Mouse (Mus musculus): ENCODE measurements around the gene Rpl27. TPM values are rescaled to one million over a fixed set of nuclear protein-coding genes. Genes with fewer than 3 reads are reported as not detected.
"Not testable (repeated sequence)": the region's sequence is repeated elsewhere in the genome, so short reads cannot be mapped to it uniquely, and the experiment has no call there.

Gene Rpl27
- total RNA-seq (2021), result 100 to 1,000 TPM in 1 of 2 experiments, 10 to 100 TPM in 1; 90.3 to 116 TPM
- long read RNA-seq, experiment 1, transcript Rpl27-202 (4 exons, 732 nt), result minor isoform, 53 of 202 reads
- long read RNA-seq, experiment 1, transcript Rpl27-201 (5 exons, 614 nt), result major isoform, 139 of 202 reads
- long read RNA-seq, experiment 1, partial matches to known transcripts, result 4 of 202 reads
- long read RNA-seq, experiment 1, other reads (novel, unspliced or antisense), result 5 of 202 reads
- long read RNA-seq, experiment 2, transcript Rpl27-201 (5 exons, 614 nt), result major isoform, 113 of 169 reads
- long read RNA-seq, experiment 2, transcript Rpl27-202 (4 exons, 732 nt), result minor isoform, 27 of 169 reads
- long read RNA-seq, experiment 2, partial matches to known transcripts, result 14 of 169 reads
- long read RNA-seq, experiment 2, other reads (novel, unspliced or antisense), result 11 of 169 reads

DNA sequence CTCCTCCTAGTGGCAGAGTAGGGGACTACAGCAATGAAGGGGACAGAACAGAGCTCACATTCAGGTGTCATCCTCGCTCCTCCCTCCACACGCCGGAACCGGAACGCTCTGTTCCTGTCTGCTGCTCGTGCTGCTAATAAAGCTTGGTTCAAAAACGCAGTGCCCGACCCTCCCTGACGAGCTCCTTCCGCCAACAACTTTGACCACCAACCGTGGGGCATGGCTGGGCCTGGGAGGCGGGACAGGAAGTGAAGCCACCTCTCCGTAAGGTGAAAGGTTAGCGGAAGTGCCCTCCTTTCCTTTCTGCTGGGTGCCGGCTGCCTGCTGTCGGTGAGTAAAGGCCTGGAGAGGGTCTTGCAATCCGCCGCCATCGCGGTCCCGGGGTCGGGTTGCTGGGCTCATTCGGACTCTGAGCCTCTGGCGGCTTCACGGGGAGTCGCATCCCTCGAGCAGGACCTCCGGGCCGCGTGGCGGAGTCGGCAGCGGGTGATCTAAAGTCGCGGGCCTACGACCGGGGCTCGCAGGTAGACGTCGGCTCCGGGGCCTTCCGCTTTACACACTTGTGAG, at the start of gene Rpl27:
TSS of gene Rpl27 (plus strand) at position 172 of the 567 bp plus-strand sequence.
- peak; percentile 65 to 94 for DNase-seq (ENCODE audit: low spot score in 2 of 2)

GRCm38 (mm10) chr11:101395110-101395509, 47.0 kb upstream of the Rpl27 start:
- DNase-seq (ENCODE audit: low spot score in 2 of 2), result peak in 1 of 2 experiments; percentile 73

- no peak for DNase-seq (ENCODE audit: low spot score in 2 of 2)
These were observed 26.8 kb upstream of the Rpl27 start for GRCm38 (mm10) chr11:101415306-101415705.

DNA sequence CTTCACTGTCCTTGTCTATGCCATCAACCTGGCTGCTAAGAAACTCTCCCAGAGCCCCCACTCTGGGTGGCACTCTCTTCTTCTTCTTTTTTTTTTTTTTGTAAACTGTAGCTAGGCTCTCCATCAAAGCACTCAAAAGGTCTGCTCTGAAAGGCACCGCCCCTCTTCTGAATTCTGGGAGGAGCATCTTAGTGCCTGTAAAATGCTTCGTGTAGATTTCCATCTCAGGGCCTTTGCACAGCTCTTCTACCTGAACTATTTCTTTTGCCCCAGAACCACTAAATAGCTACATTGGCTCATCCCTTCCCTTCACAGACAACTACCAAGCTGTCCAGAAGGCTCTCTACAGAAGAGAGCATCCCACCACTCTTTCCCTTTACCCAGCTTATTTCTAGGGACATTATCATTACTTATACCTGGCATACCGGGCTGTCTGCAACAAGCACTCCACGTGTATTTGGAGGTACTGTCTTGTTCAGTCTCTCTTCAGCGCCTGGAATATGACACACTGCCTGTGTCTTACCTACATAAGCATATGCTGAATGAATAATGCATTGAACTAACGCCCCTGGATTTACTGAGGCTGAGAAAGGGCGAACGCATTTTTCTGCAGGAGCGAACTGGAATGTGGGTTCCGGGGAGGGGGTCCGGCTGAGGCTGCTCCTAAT, 25.5 kb upstream of the Rpl27 start:
- no peak for DNase-seq (ENCODE audit: low spot score in 2 of 2)

DNA sequence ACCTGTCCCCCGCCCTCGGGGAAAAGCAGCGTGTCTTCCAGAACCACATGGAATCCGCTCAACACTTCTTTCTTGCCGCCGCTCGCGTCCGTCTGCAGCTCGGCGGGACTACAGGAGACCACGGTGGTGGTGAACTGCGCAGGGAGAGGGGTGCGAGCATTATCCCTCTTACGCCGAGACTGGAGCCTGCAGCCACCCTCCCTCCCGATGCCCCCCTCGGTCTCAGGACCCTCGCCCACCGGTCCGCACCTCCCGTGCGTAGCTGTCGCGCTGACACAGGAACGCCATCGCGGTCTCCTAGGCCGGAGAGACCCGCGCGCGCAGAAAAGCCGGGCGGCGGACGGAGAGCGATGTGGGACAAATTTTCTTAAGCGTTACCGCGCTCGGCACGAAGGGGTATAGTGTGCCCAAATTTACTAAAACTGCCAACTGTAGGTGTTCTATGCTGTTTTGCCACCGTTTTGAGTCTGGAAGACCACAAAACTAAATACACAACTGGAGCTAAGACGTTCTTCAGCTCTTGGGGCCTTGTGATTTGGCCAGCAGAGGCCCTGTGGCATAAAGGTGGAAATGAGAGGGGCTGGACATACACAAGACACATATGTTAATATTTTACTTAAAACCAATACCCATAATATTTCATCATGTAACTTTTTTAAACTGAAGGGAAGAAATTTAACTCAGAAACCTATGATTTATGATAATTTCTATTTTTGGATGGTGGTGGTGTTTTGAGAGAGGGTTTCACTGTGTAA, 24.8 kb upstream of the Rpl27 start, which contains the start of gene Aarsd1:
TSS of gene Aarsd1 (minus strand) at position 515 of the 755 bp plus-strand sequence.
- DNase-seq (ENCODE audit: low spot score in 2 of 2), result peak; percentile 72 to 88

DNA sequence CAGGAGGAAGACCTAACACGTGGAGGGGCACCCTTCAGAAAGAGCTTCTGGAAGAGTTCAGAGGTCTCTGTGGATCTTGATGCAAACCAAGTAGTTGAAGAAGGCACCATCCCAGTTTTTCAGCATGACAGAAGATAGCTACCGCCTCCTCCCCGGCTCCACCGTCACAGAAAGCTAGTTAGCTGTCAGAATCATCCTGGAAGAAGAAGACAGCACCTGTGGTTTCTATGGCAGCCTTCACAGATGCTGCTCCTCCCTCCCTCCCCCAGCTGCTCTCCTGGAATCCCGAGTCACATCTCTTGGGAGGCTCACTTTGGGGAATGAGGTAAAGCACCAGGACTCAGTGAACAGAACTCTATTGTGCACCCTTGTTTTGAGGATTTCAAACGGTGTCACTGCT, 23.1 kb upstream of the Rpl27 start:
- no peak for DNase-seq (ENCODE audit: low spot score in 2 of 2)

GRCm38 (mm10) chr11:101419610-101420009, 22.5 kb upstream of the Rpl27 start:
- no peak for DNase-seq (ENCODE audit: low spot score in 2 of 2)

- no peak for DNase-seq (ENCODE audit: low spot score in 2 of 2)
These were observed 21.9 kb upstream of the Rpl27 start for GRCm38 (mm10) chr11:101420148-101420547.

DNA sequence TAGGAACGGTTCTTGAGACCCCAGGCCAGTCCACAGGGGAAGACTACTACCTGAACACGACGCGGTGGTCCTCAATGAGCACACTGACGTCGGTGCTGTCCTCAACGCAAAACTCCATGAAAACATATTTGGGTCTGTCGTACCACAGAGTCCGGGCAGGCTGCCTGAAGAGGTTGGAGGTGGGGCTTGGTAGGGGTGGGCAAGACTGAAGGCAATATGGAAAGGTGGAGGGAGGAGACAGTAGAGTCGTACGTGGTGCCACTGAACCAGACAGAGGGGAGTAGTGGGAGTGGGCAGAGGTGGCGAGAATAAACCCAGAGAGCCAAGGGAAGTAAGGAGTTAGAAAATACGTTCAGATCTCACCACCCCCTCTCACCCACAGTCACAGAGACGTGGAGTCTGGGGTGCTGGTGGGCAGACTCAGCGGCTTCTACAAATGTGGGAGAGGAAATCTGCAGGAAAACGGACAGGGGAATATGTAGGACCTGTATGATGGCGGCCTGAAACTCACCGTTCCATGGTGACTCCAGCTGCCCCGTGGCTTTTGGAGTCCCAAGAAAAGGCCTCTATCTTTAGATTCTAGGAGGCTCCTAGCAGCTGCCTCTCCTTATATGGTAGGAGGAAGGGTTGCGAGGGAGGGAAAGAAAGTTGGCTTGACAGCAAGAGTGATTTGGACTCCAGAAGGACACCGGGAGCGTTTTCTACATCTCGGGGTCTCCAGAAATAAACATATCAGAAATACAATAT, 17.8 kb upstream of the Rpl27 start, which contains the start of gene Gm27029:
TSS of gene Gm27029 (minus strand) at position 692 of the 747 bp plus-strand sequence.
- no peak for DNase-seq (ENCODE audit: low spot score in 2 of 2)

- DNase-seq (ENCODE audit: low spot score in 2 of 2), result peak; percentile 98
These were observed 16.9 kb upstream of the Rpl27 start, which contains the start of the genes Rundc1 and Ptges3l for GRCm38 (mm10) chr11:101424925-101425813. Rundc1 (plus strand) TSS chr11:101425085. Ptges3l (minus strand) TSS chr11:101425333.

GRCm38 (mm10) chr11:101426165-101426564, 15.9 kb upstream of the Rpl27 start:
- DNase-seq (ENCODE audit: low spot score in 2 of 2), result no peak

DNA sequence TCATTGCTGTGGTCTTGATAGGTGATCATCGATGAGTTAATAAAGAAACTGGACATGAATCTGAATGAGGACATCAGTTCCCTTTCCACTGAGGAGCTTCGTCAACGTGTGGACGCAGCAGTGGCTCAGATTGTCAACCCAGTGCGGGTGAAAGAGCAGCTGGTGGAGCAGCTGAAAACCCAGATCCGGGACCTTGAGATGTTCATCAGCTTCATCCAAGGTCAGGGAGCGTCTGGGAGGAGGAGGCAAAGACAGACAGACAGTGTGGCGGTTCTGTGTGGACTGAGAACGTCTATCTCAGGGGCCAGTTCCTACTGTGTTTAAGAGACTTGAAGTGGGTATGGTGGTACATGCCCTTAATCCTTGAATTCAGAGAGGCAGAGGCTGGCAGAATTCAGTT, 10.8 kb upstream of the Rpl27 start:
- no peak for DNase-seq (ENCODE audit: low spot score in 2 of 2)

- DNase-seq (ENCODE audit: low spot score in 2 of 2), result no peak
These were observed 8.7 kb upstream of the Rpl27 start for GRCm38 (mm10) chr11:101433396-101433795.

DNA sequence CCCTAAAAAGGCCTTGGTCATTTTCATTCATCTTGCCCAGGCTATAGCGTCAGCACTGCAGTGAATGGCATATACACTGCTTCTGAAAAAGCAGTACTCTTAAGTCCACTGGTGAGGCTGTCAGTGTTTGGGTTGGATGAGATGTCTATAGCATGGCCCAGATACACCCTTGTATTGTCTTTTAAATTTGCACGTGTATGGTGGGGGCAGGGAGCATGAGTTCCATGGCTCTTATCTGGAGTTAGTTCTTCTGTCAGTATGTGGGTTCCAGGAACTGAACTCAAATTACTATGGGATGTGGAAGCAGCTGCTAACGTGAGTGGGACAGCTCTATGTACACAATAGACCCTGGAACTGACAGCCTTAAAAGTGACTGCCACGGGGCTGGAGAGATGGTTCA, 6.3 kb upstream of the Rpl27 start:
- no peak for DNase-seq (ENCODE audit: low spot score in 2 of 2)

GRCm38 (mm10) chr11:101436916-101437315, 5.2 kb upstream of the Rpl27 start:
- DNase-seq (ENCODE audit: low spot score in 2 of 2), result no peak

- not testable (repeated sequence) for DNase-seq (ENCODE audit: low spot score in 2 of 2)
These were observed 4.1 kb upstream of the Rpl27 start for GRCm38 (mm10) chr11:101438006-101438405.

- not testable (repeated sequence) for DNase-seq (ENCODE audit: low spot score in 2 of 2)
These were observed 510 bp upstream of the Rpl27 start for GRCm38 (mm10) chr11:101441450-101442126.

DNA sequence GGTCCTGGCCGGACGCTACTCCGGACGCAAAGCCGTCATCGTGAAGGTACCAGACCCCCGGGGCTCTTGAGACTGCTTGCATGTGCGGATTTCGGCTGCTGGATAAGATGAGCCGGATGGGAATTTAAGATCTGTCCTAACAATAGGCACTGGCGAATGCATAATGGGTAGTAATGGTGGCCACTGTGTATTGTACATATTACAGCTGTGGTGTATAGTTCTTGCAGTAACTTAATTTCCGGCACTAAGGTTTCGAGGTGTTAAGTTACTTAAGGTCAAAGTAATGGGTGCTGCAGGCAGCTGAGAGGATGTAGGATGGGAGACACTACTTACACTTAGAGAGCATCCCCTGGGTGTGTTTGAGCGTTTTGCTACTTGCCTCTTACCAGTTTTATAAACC, 662 bp downstream of the Rpl27 start:
- DNase-seq (ENCODE audit: low spot score in 2 of 2), result no peak

DNA sequence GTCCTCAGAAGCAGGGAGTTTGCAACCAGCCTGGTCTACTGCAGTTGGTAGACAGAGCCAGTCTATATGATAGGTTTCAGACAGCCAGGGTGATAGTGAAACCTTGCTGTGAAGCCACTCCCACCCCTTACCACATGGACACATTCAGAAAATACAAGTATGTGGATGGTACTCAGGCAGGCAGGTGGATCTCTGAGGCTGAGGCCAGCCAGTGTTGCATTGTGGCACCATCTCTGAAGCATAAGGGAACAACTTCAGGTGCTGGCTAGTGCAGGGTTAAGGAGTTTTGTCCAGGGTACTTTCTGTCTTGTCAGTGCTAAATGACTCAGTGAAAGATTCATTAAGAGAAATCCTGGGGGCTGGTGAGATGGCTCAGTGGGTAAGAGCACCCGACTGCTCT, 4.2 kb downstream of the Rpl27 start:
- DNase-seq (ENCODE audit: low spot score in 2 of 2), result no peak

All from adrenal gland, postnatal 4 days (tissue).